10 mouse cellular contexts compared by ENCODE assay signal in genomic region chr3:83303876-83304275, GRCm38 (mm10).
DNase-seq lines count a peak whose midpoint lies in the region; ATAC-seq and TF ChIP-seq lines count a peak whose summit lies in the region.
"Had no signal": no experiment of that assay in that cellular context is flagged by ENCODE, and none has a peak within 500 bp of the region (broad histone marks: within the 10 kb centered on the region; RNA-seq: fewer than 3 reads in every experiment).

No protein-coding gene starts in this region.

- DNase-seq in gastrocnemius, adult 2 months, result no peak
- no peak for DNase-seq in gastrocnemius, postnatal 14 days
- no peak for DNase-seq in lung, adult 2 months
- no peak for DNase-seq in lung, postnatal 36 days
- no peak for DNase-seq in Patski (ENCODE audit: low read depth, low spot score)
- peak; percentile 18 for DNase-seq in liver, postnatal 0 days
- DNase-seq in B cell, adult 2 months, result no peak
- no peak for DNase-seq in spleen, adult 18-20 months

- no peaks in the 10 kb centered on the region for H3K36me3 ChIP-seq in liver, postnatal 0 days (replicated peaks; ENCODE audit: insufficient read depth, low read length)
- H3K36me3 ChIP-seq: embryonic facial prominence, embryonic 15.5 days; G1E had no signal

- no peaks in the 10 kb centered on the region for H3K4me1 ChIP-seq in lung, adult 2 months (ENCODE audit: control insufficient read depth, insufficient read depth, low read length)
- no peaks in the 10 kb centered on the region for H3K4me1 ChIP-seq in liver, postnatal 0 days (ENCODE audit: insufficient read depth)

- in situ Hi-C loops in Patski (cut with MboI; ENCODE audit: low pct_unique_long_range_greater_than_20kb), result loop anchor here (5.0 kb wide), 1 partner anchor 398 kb away; no protein-coding TSS in a partner anchor

- H3K27ac ChIP-seq in gastrocnemius, adult 2 months, result no peak overlapping the region
- no peak overlapping the region for H3K27ac ChIP-seq in liver, postnatal 0 days (ENCODE audit: low read depth)
- H3K27ac ChIP-seq: embryonic facial prominence, embryonic 15.5 days had no signal

- no peak for ATAC-seq in Patski
- no peak for ATAC-seq in liver, postnatal 0 days

- no peaks in the 10 kb centered on the region for H3K9me3 ChIP-seq in liver, postnatal 0 days (ENCODE audit: low read length)
- H3K9me3 ChIP-seq: embryonic facial prominence, embryonic 15.5 days; G1E had no signal

- no peak overlapping the region for H3K9ac ChIP-seq in liver, postnatal 0 days (replicated peaks)
- H3K9ac ChIP-seq: embryonic facial prominence, embryonic 15.5 days had no signal

- CTCF ChIA-PET in Patski (lab: Charles Lee), result interaction anchor here (0.7 to 1.6 kb wide), 4 partner anchors 14 to 408 kb away, joined by 3 to 6 read pairs (median 4); no protein-coding TSS in a partner anchor

- POLR2A ChIA-PET in Patski (lab: Charles Lee), result no interaction called here

- no peak for TF ChIP-seq POLR2A in lung, adult 2 months (IDR thresholded peaks at IDR 0.05; ENCODE audit: borderline replicate concordance, extremely low read depth, low read depth, low read length)

- H3K27me3 ChIP-seq in Patski, result no peaks in the 10 kb centered on the region
- H3K27me3 ChIP-seq in liver, postnatal 0 days (ENCODE audit: insufficient read depth, low read length), result no peaks in the 10 kb centered on the region
- H3K27me3 ChIP-seq: embryonic facial prominence, embryonic 15.5 days had no signal

- WGBS in lung, adult 2 months, result 67% methylated on average over 5 of the region's 5 CpGs
- WGBS in liver, postnatal 0 days (ENCODE audit: insufficient replicate concordance), result 67% methylated on average over 5 of the region's 5 CpGs

- TF ChIP-seq CTCF in gastrocnemius, adult 2 months (IDR thresholded peaks at IDR 0.05), result peak; percentile 49
- TF ChIP-seq CTCF in lung, adult 2 months (IDR thresholded peaks at IDR 0.05; ENCODE audit: insufficient read depth, low read length), result peak; percentile 48; the same call in 1 of the 2 replicates
- peak; percentile 66 for TF ChIP-seq CTCF in Patski (IDR thresholded peaks at IDR 0.05)
- peak; percentile 55 for TF ChIP-seq CTCF in liver, postnatal 0 days (IDR thresholded peaks at IDR 0.05; ENCODE audit: low read depth)

- no peak overlapping the region for H3K4me2 ChIP-seq in liver, postnatal 0 days (ENCODE audit: low read depth, low read length)
- H3K4me2 ChIP-seq: embryonic facial prominence, embryonic 15.5 days had no signal

- no peak for TF ChIP-seq EP300 in liver, postnatal 0 days (IDR thresholded peaks at IDR 0.05; ENCODE audit: low read depth)

- intact Hi-C loops in gastrocnemius, adult 2 months (cut with DNase I), result loop anchor here (5.0 kb wide), 1 partner anchor 463 kb away; the partner anchor contains the start of gene Sfrp2
- intact Hi-C loops in gastrocnemius, postnatal 14 days (cut with DNase I; ENCODE audit: low total_unique reads), result no loop called here

- no peak overlapping the region for H3K4me3 ChIP-seq in gastrocnemius, adult 2 months
- no peak overlapping the region for H3K4me3 ChIP-seq in lung, adult 2 months (replicated peaks; ENCODE audit: extremely low read depth, low read depth, low read length)
- H3K4me3 ChIP-seq in liver, postnatal 0 days (ENCODE audit: low read depth, low read length), result no peak overlapping the region
- H3K4me3 ChIP-seq: embryonic facial prominence, embryonic 15.5 days had no signal
